Mouse (Mus musculus): ENCODE measurements around the gene Unk. TPM values are rescaled to one million over a fixed set of nuclear protein-coding genes. Genes with fewer than 3 reads are reported as not detected.
A peak's percentile ranks its signal among the peaks of the same experiment; 100 is the strongest.

Unk gene
- polyA plus RNA-seq, 1 experiment from 2014 or later: 8.3 TPM

GRCm38 (mm10) chr11:116083096-116083672, 53.1 kb downstream of the Unk start:
- no peaks in the 10 kb centered on the region for H3K27me3 ChIP-seq (ENCODE audit: control insufficient read depth, insufficient read depth, low read length)
- no peak overlapping the region for H3K27ac ChIP-seq (replicated peaks)
- no peak overlapping the region for H3K4me3 ChIP-seq (ENCODE audit: low read depth, low read length)
- no peak overlapping the region for H3K4me2 ChIP-seq (replicated peaks; ENCODE audit: low read depth)
- H3K4me1 ChIP-seq (replicated peaks; ENCODE audit: control insufficient read depth, insufficient read depth): peaks cover 6% of the 10 kb centered on the region; the same call in 1 of the 2 replicates
- H3K9ac ChIP-seq (ENCODE audit: low read length): no peak overlapping the region
- ATAC-seq (ENCODE audit: low FRiP score, low TSS enrichment): no peak
- no peak for DNase-seq (ENCODE audit: low spot score)
- 86% methylated on average over 14 of the region's 14 CpGs for WGBS
- H3K36me3 ChIP-seq (ENCODE audit: control insufficient read depth, insufficient read depth, low read length): peaks cover 31% of the 10 kb centered on the region
- TF ChIP-seq EP300 (optimal IDR thresholded peaks at IDR 0.05): no peak
- TF ChIP-seq CTCF (IDR thresholded peaks at IDR 0.05; ENCODE audit: low read depth): no peak
- H3K9me3 ChIP-seq (ENCODE audit: control insufficient read depth, low read length): no peaks in the 10 kb centered on the region

GRCm38 (mm10) chr11:116084166-116084565, 54.0 kb downstream of the Unk start:
- ATAC-seq (ENCODE audit: low FRiP score, low TSS enrichment): no peak
- H3K27ac ChIP-seq (replicated peaks): peak overlapping the region; percentile 18; the same call in 1 of the 2 replicates

GRCm38 (mm10) chr11:116086258-116087193, 56.4 kb downstream of the Unk start, which contains the start of gene Wbp2:
Gene Wbp2 (minus strand): TSS chr11:116086995.
- Histone ChIP-seq H3K36me3 (ENCODE audit: control insufficient read depth, insufficient read depth, low read length) (peaks cover 13% of the 10 kb centered on the region; the same call in 1 of the 2 replicates), H3K9me3 (ENCODE audit: control insufficient read depth, low read length) (no peaks in the 10 kb centered on the region), H3K4me2 (replicated peaks; ENCODE audit: low read depth) (peak within 1 kb of the TSS; percentile 60), H3K4me3 (ENCODE audit: low read depth, low read length) (peak within 1 kb of the TSS; percentile 47), H3K9ac (ENCODE audit: low read length) (peak within 1 kb of the TSS; percentile 59), H3K27me3 (ENCODE audit: control insufficient read depth, insufficient read depth, low read length) (no peaks in the 10 kb centered on the region), H3K27ac (replicated peaks) (peak within 1 kb of the TSS; percentile 85), H3K4me1 (replicated peaks; ENCODE audit: control insufficient read depth, insufficient read depth) (peaks cover 5% of the 10 kb centered on the region; the same call in 1 of the 2 replicates)
- TF ChIP-seq EP300 (optimal IDR thresholded peaks at IDR 0.05) (no peak), CTCF (IDR thresholded peaks at IDR 0.05; ENCODE audit: low read depth) (peak; percentile 52)
- 3% methylated on average over 39 of the region's 43 CpGs for WGBS
- ATAC-seq (ENCODE audit: low FRiP score, low TSS enrichment) (peak; percentile 95), DNase-seq (ENCODE audit: low spot score) (peak; percentile 98)

More at GRCm38 (mm10) chr11:116084166-116084565, 54.0 kb downstream of the Unk start:
- DNase-seq (ENCODE audit: low spot score): no peak
- no peak overlapping the region for H3K4me3 ChIP-seq (ENCODE audit: low read depth, low read length)
- H3K4me2 ChIP-seq (replicated peaks; ENCODE audit: low read depth): no peak overlapping the region
- H3K4me1 ChIP-seq (replicated peaks; ENCODE audit: control insufficient read depth, insufficient read depth): peaks cover 5% of the 10 kb centered on the region; the same call in 1 of the 2 replicates
- H3K9ac ChIP-seq (ENCODE audit: low read length): no peak overlapping the region
- no peak for TF ChIP-seq CTCF (IDR thresholded peaks at IDR 0.05; ENCODE audit: low read depth)
- TF ChIP-seq EP300 (optimal IDR thresholded peaks at IDR 0.05): no peak
- no peaks in the 10 kb centered on the region for H3K27me3 ChIP-seq (ENCODE audit: control insufficient read depth, insufficient read depth, low read length)
- H3K9me3 ChIP-seq (ENCODE audit: control insufficient read depth, low read length): no peaks in the 10 kb centered on the region
- WGBS: 66% methylated on average over 6 of the region's 6 CpGs
- H3K36me3 ChIP-seq (ENCODE audit: control insufficient read depth, insufficient read depth, low read length): peaks cover 26% of the 10 kb centered on the region

- Histone ChIP-seq H3K4me1 (replicated peaks; ENCODE audit: control insufficient read depth, insufficient read depth) (peaks cover 5% of the 10 kb centered on the region; the same call in 1 of the 2 replicates), H3K27me3 (ENCODE audit: control insufficient read depth, insufficient read depth, low read length) (no peaks in the 10 kb centered on the region), H3K36me3 (ENCODE audit: control insufficient read depth, insufficient read depth, low read length) (peaks cover 6% of the 10 kb centered on the region; the same call in 1 of the 2 replicates), H3K27ac (replicated peaks) (peak overlapping the region; percentile 85), H3K9me3 (ENCODE audit: control insufficient read depth, low read length) (no peaks in the 10 kb centered on the region), H3K4me2 (replicated peaks; ENCODE audit: low read depth) (peak overlapping the region; percentile 60), H3K4me3 (ENCODE audit: low read depth, low read length) (peak overlapping the region; percentile 47), H3K9ac (ENCODE audit: low read length) (peak overlapping the region; percentile 59)
- WGBS: 2% methylated on average over 31 of the region's 31 CpGs
- ATAC-seq (ENCODE audit: low FRiP score, low TSS enrichment) (peak; percentile 77), DNase-seq (ENCODE audit: low spot score) (peak; percentile 95)
- TF ChIP-seq CTCF (IDR thresholded peaks at IDR 0.05; ENCODE audit: low read depth): peak; percentile 97
- no peak for TF ChIP-seq EP300 (optimal IDR thresholded peaks at IDR 0.05)
Observed at GRCm38 (mm10) chr11:116087194-116088130, 57.3 kb downstream of the Unk start.

- Histone ChIP-seq H3K4me1 (replicated peaks; ENCODE audit: control insufficient read depth, insufficient read depth) (peaks cover 5% of the 10 kb centered on the region; the same call in 1 of the 2 replicates), H3K4me3 (ENCODE audit: low read depth, low read length) (no peak overlapping the region), H3K27ac (replicated peaks) (no peak overlapping the region), H3K9me3 (ENCODE audit: control insufficient read depth, low read length) (no peaks in the 10 kb centered on the region), H3K27me3 (ENCODE audit: control insufficient read depth, insufficient read depth, low read length) (no peaks in the 10 kb centered on the region), H3K9ac (ENCODE audit: low read length) (no peak overlapping the region), H3K4me2 (replicated peaks; ENCODE audit: low read depth) (no peak overlapping the region), H3K36me3 (ENCODE audit: control insufficient read depth, insufficient read depth, low read length) (0 out of 2 replicates have a peak, but pooled peaks cover 5% of the 10 kb centered on the region)
- WGBS: 66% methylated on average over 8 of the region's 8 CpGs
- DNase-seq (ENCODE audit: low spot score) (no peak), ATAC-seq (ENCODE audit: low FRiP score, low TSS enrichment) (no peak)
- TF ChIP-seq CTCF (IDR thresholded peaks at IDR 0.05; ENCODE audit: low read depth) (no peak), EP300 (optimal IDR thresholded peaks at IDR 0.05) (no peak)
Observed at GRCm38 (mm10) chr11:116088188-116088587, 58.1 kb downstream of the Unk start.

All from stomach, postnatal 0 days (tissue).